In genomic region chr17:5987271-5988056, GRCm38 (mm10) we compare ENCODE assay signal across 12 mouse cellular contexts. TPM values are rescaled to one million over a fixed set of nuclear protein-coding genes. Genes with fewer than 3 reads are reported as not detected.
DNase-seq lines count a peak whose midpoint lies in the region; ATAC-seq lines count a peak whose summit lies in the region.
"Had no signal": no experiment of that assay in that cellular context is flagged by ENCODE, and none has a peak within 500 bp of the region (broad histone marks: within the 10 kb centered on the region; RNA-seq: fewer than 3 reads in every experiment).

No protein-coding gene starts in this region.

- DNase-seq in intestine, embryonic 14.5 days (ENCODE audit: low spot score), result no peak
- no peak for DNase-seq in neural tube, embryonic 11.5 days (ENCODE audit: low spot score)
- DNase-seq in neural tube, embryonic 10.5 days (ENCODE audit: extremely low spot score, low spot score), result no peak
- DNase-seq in right cerebral cortex, postnatal 14 days, result no peak
- DNase-seq: cerebellum, adult 11 months; heart, postnatal 14 days; kidney, postnatal 25 days; lung, adult 18-20 months had no signal

- H3K27ac ChIP-seq in intestine, embryonic 14.5 days (ENCODE audit: low read depth), result peak overlapping the region; percentile 34; the same call in 1 of the 2 replicates
- H3K27ac ChIP-seq in intestine, embryonic 15.5 days, result no peak overlapping the region
- peak overlapping the region; percentile 47; the same call in 1 of the 2 replicates for H3K27ac ChIP-seq in neural tube, embryonic 11.5 days (ENCODE audit: low read depth, low read length)
- no peak overlapping the region for H3K27ac ChIP-seq in embryonic facial prominence, embryonic 12.5 days
- H3K27ac ChIP-seq: embryonic facial prominence, embryonic 15.5 days had no signal

- no peak overlapping the region for H3K4me3 ChIP-seq in intestine, embryonic 14.5 days (ENCODE audit: low read depth, low read length)
- no peak overlapping the region for H3K4me3 ChIP-seq in intestine, embryonic 15.5 days (replicated peaks)
- no peak overlapping the region for H3K4me3 ChIP-seq in neural tube, embryonic 11.5 days (ENCODE audit: low read depth, low read length)
- no peak overlapping the region for H3K4me3 ChIP-seq in embryonic facial prominence, embryonic 12.5 days
- H3K4me3 ChIP-seq: embryonic facial prominence, embryonic 15.5 days had no signal

- peaks cover 8% of the 10 kb centered on the region for H3K4me1 ChIP-seq in intestine, embryonic 14.5 days (replicated peaks; ENCODE audit: control insufficient read depth, insufficient read depth, low read length)
- peaks cover 11% of the 10 kb centered on the region; the same call in 1 of the 2 replicates for H3K4me1 ChIP-seq in intestine, embryonic 15.5 days (replicated peaks)
- peaks cover 7% of the 10 kb centered on the region for H3K4me1 ChIP-seq in neural tube, embryonic 11.5 days (ENCODE audit: control insufficient read depth, insufficient read depth, low read length)
- H3K4me1 ChIP-seq in embryonic facial prominence, embryonic 12.5 days, result peaks cover 19% of the 10 kb centered on the region

- no peak overlapping the region for H3K4me2 ChIP-seq in intestine, embryonic 14.5 days (ENCODE audit: low read length)
- H3K4me2 ChIP-seq in intestine, embryonic 15.5 days (replicated peaks), result no peak overlapping the region
- H3K4me2 ChIP-seq in neural tube, embryonic 11.5 days (ENCODE audit: low read depth), result no peak overlapping the region
- peak overlapping the region; percentile 2; the same call in 1 of the 2 replicates for H3K4me2 ChIP-seq in embryonic facial prominence, embryonic 12.5 days (replicated peaks)
- H3K4me2 ChIP-seq: embryonic facial prominence, embryonic 15.5 days had no signal

- no peak overlapping the region for H3K9ac ChIP-seq in intestine, embryonic 14.5 days (ENCODE audit: low read length)
- no peak overlapping the region for H3K9ac ChIP-seq in intestine, embryonic 15.5 days
- H3K9ac ChIP-seq in neural tube, embryonic 11.5 days (ENCODE audit: low read length), result no peak overlapping the region
- no peak overlapping the region for H3K9ac ChIP-seq in embryonic facial prominence, embryonic 12.5 days
- H3K9ac ChIP-seq: embryonic facial prominence, embryonic 15.5 days had no signal

- H3K9me3 ChIP-seq in intestine, embryonic 14.5 days (ENCODE audit: control insufficient read depth, low read length), result no peaks in the 10 kb centered on the region
- H3K9me3 ChIP-seq in intestine, embryonic 15.5 days, result no peaks in the 10 kb centered on the region
- H3K9me3 ChIP-seq in neural tube, embryonic 11.5 days (ENCODE audit: control insufficient read depth, low read length), result no peaks in the 10 kb centered on the region
- no peaks in the 10 kb centered on the region for H3K9me3 ChIP-seq in embryonic facial prominence, embryonic 12.5 days
- H3K9me3 ChIP-seq: embryonic facial prominence, embryonic 15.5 days had no signal

- H3K27me3 ChIP-seq in intestine, embryonic 14.5 days (replicated peaks; ENCODE audit: control insufficient read depth, insufficient read depth, low read length), result no peaks in the 10 kb centered on the region
- H3K27me3 ChIP-seq in intestine, embryonic 15.5 days (replicated peaks), result no peaks in the 10 kb centered on the region
- no peaks in the 10 kb centered on the region for H3K27me3 ChIP-seq in neural tube, embryonic 11.5 days (ENCODE audit: control insufficient read depth, insufficient read depth, low read length)
- H3K27me3 ChIP-seq in embryonic facial prominence, embryonic 12.5 days, result no peaks in the 10 kb centered on the region
- H3K27me3 ChIP-seq: embryonic facial prominence, embryonic 15.5 days had no signal

- 45% methylated on average over 11 of the region's 11 CpGs for WGBS in intestine, embryonic 14.5 days
- WGBS in intestine, embryonic 15.5 days, result 43% methylated on average over 11 of the region's 11 CpGs
- WGBS in neural tube, embryonic 11.5 days, result 49% methylated on average over 11 of the region's 11 CpGs
- 32% methylated on average over 11 of the region's 11 CpGs for WGBS in embryonic facial prominence, embryonic 12.5 days

- no peak for ATAC-seq in intestine, embryonic 14.5 days (replicated peaks; ENCODE audit: low FRiP score, low TSS enrichment, low read depth)
- ATAC-seq in intestine, embryonic 15.5 days, result no peak
- ATAC-seq in neural tube, embryonic 11.5 days (ENCODE audit: insufficient read depth, low FRiP score, low TSS enrichment), result no peak
- 0 out of 2 replicates have a peak, but pooled peaks have one; percentile 48 for ATAC-seq in embryonic facial prominence, embryonic 12.5 days (ENCODE audit: insufficient number of reproducible peaks, insufficient read depth, low FRiP score, low TSS enrichment)
- ATAC-seq in erythroblast, adult 5-6 weeks (replicated peaks; ENCODE audit: low FRiP score, poor library complexity, severe bottlenecking), result no peak

- peaks cover 6% of the 10 kb centered on the region for H3K36me3 ChIP-seq in intestine, embryonic 14.5 days (ENCODE audit: control insufficient read depth, insufficient read depth, low read length)
- H3K36me3 ChIP-seq in intestine, embryonic 15.5 days, result peaks cover 5% of the 10 kb centered on the region; the same call in 1 of the 2 replicates
- no peaks in the 10 kb centered on the region for H3K36me3 ChIP-seq in neural tube, embryonic 11.5 days (ENCODE audit: control insufficient read depth, insufficient read depth, low read length)
- no peaks in the 10 kb centered on the region for H3K36me3 ChIP-seq in embryonic facial prominence, embryonic 12.5 days
- H3K36me3 ChIP-seq: embryonic facial prominence, embryonic 15.5 days had no signal

RNA-seq across cellular contexts. Expression of gene Synj2, which starts 46.4 kb away (rescaled TPM):
- polyA plus RNA-seq in intestine, embryonic 14.5 days (2014; fragmentation: Nextera tagmentation; extraction: Ambion mirVana), result 9.0 and 10.0 TPM in 2 replicates
- polyA plus RNA-seq in intestine, embryonic 15.5 days (2015; fragmentation: Nextera tagmentation; extraction: Ambion mirVana), result 4.8 and 4.9 TPM in 2 replicates
- polyA plus RNA-seq in neural tube, embryonic 11.5 days (2014; fragmentation: Nextera tagmentation; extraction: Ambion mirVana), result 1.8 and 2.3 TPM in 2 replicates
- 2.5 and 2.6 TPM in 2 replicates for polyA plus RNA-seq in embryonic facial prominence, embryonic 12.5 days (2016; fragmentation: Nextera tagmentation; extraction: Ambion mirVana)
- 0.63 and 1.3 TPM in 2 replicates for total RNA-seq in erythroblast, adult 5-6 weeks (2015; ENCODE audit: low replicate concordance)
- total RNA-seq in erythroblast, adult 5-6 weeks (2017; ENCODE audit: low replicate concordance), result 0.85 and 4.6 TPM in 2 replicates

Comparison
In these comparisons a context has a peak if more than half of its experiments do, and no peak if none do; other contexts are left out.
1. H3K27ac ChIP-seq: peak in intestine, embryonic 14.5 days (single experiment) and neural tube, embryonic 11.5 days (single experiment); none in intestine, embryonic 15.5 days (single experiment) and embryonic facial prominence, embryonic 12.5 days (single experiment).